Mouse (Mus musculus): ENCODE results near the gene Col9a3.

The Col9a3 gene

GRCm38 (mm10) chr2:180597490-180597889 lies at the start of gene Col9a3:
TSS of gene Col9a3 (plus strand) at chr2:180597790.
- DNase-seq (ENCODE audit: low read depth in 2 of 2, low spot score in 2 of 2), result no peak

GRCm38 (mm10) chr2:180552340-180552739 lies 45.2 kb upstream of the Col9a3 start:
- DNase-seq (ENCODE audit: low read depth in 2 of 2, low spot score in 2 of 2), result no peak

GRCm38 (mm10) chr2:180555219-180555618 lies 42.4 kb upstream of the Col9a3 start:
- no peak for DNase-seq (ENCODE audit: low read depth in 2 of 2, low spot score in 2 of 2)

GRCm38 (mm10) chr2:180556470-180556869 lies 41.1 kb upstream of the Col9a3 start:
- no peak for DNase-seq (ENCODE audit: low read depth in 2 of 2, low spot score in 2 of 2)

- no peak for DNase-seq (ENCODE audit: low read depth in 2 of 2, low spot score in 2 of 2)
These were observed 37.3 kb upstream of the Col9a3 start for GRCm38 (mm10) chr2:180560245-180560644.

GRCm38 (mm10) chr2:180562146-180562545 lies 35.4 kb upstream of the Col9a3 start:
- no peak for DNase-seq (ENCODE audit: low read depth in 2 of 2, low spot score in 2 of 2)

GRCm38 (mm10) chr2:180563296-180563695 lies 34.3 kb upstream of the Col9a3 start:
- no peak for DNase-seq (ENCODE audit: low read depth in 2 of 2, low spot score in 2 of 2)

GRCm38 (mm10) chr2:180563841-180564240 lies 33.7 kb upstream of the Col9a3 start:
- DNase-seq (ENCODE audit: low read depth in 2 of 2, low spot score in 2 of 2), result no peak

- peak; percentile 33 to 43 for DNase-seq (ENCODE audit: low read depth in 2 of 2, low spot score in 2 of 2)
These were observed 31.2 kb upstream of the Col9a3 start for GRCm38 (mm10) chr2:180566240-180566913.

- DNase-seq (ENCODE audit: low read depth in 2 of 2, low spot score in 2 of 2), result no peak
These were observed 28.5 kb upstream of the Col9a3 start for GRCm38 (mm10) chr2:180569028-180569643.

- no peak for DNase-seq (ENCODE audit: low read depth in 2 of 2, low spot score in 2 of 2)
These were observed 21.1 kb upstream of the Col9a3 start for GRCm38 (mm10) chr2:180576482-180576881.

GRCm38 (mm10) chr2:180578686-180579085 lies 18.9 kb upstream of the Col9a3 start:
- peak; percentile 52 to 65 for DNase-seq (ENCODE audit: low read depth in 2 of 2, low spot score in 2 of 2)

- no peak for DNase-seq (ENCODE audit: low read depth in 2 of 2, low spot score in 2 of 2)
These were observed 16.6 kb upstream of the Col9a3 start, which contains the start of gene Mrgbp for GRCm38 (mm10) chr2:180581002-180581401. TSS of gene Mrgbp (plus strand) at chr2:180581304.

GRCm38 (mm10) chr2:180582481-180583153 lies 15.0 kb upstream of the Col9a3 start:
- peak; percentile 98 to 99 for DNase-seq (ENCODE audit: low read depth in 2 of 2, low spot score in 2 of 2)

- no peak for DNase-seq (ENCODE audit: low read depth in 2 of 2, low spot score in 2 of 2)
These were observed 14.5 kb upstream of the Col9a3 start for GRCm38 (mm10) chr2:180583154-180583507.

GRCm38 (mm10) chr2:180588736-180589122 lies 8.9 kb upstream of the Col9a3 start:
- DNase-seq (ENCODE audit: low read depth in 2 of 2, low spot score in 2 of 2), result peak in 1 of 2 experiments; percentile 39

GRCm38 (mm10) chr2:180589123-180589831 lies 8.3 kb upstream of the Col9a3 start, which contains the start of gene Ogfr:
TSS of gene Ogfr (plus strand) at chr2:180589245.
- DNase-seq (ENCODE audit: low read depth in 2 of 2, low spot score in 2 of 2), result peak; percentile 77 to 80

GRCm38 (mm10) chr2:180598157-180598705 lies 641 bp downstream of the Col9a3 start:
- DNase-seq (ENCODE audit: low read depth in 2 of 2, low spot score in 2 of 2), result no peak

GRCm38 (mm10) chr2:180600569-180601021 lies 3.0 kb downstream of the Col9a3 start:
- DNase-seq (ENCODE audit: low read depth in 2 of 2, low spot score in 2 of 2), result no peak

GRCm38 (mm10) chr2:180604781-180605180 lies 7.2 kb downstream of the Col9a3 start:
- DNase-seq (ENCODE audit: low read depth in 2 of 2, low spot score in 2 of 2), result no peak

GRCm38 (mm10) chr2:180610283-180610682 lies 12.7 kb downstream of the Col9a3 start:
- no peak for DNase-seq (ENCODE audit: low read depth in 2 of 2, low spot score in 2 of 2)

Data from CD8-positive naive resting alpha-beta T cell, adult 2 months (primary cell).